ENCODE assay signal across 30 mouse cellular contexts in the genomic region with DNA sequence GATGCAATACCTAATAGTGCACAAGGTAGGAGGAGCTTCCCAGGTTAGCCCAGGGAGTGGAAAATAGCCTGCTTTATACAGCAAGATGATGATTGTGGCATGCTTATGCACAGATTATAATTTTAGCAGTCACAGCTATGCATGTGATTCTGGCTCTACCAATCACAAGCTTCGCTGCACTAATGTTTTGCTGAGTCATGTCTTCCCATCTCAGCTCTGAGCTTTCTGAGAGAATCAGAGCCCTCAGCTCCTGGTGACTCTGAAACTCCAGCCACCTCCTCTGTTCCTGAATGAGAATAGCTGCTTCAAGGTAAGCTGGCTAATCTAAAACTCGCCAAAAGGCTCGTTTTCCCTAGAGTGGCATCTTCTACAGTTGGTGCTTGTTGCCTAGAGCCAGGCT. TPM values are rescaled to one million over a fixed set of nuclear protein-coding genes. Genes with fewer than 3 reads are reported as not detected.
DNase-seq lines count a peak whose midpoint lies in the region; TF ChIP-seq lines count a peak whose summit lies in the region.
"Had no signal": no experiment of that assay in that cellular context is flagged by ENCODE, and none has a peak within 500 bp of the region (broad histone marks: within the 10 kb centered on the region; RNA-seq: fewer than 3 reads in every experiment).

No protein-coding gene starts in this region.

- TF ChIP-seq RAD21 in MEL (IDR thresholded peaks at IDR 0.05; ENCODE audit: low read depth, low read length): no peak

- no peak for TF ChIP-seq POLR2A in MEL (IDR thresholded peaks at IDR 0.05; ENCODE audit: control insufficient read depth in 1 of 2, insufficient read depth in 1 of 2, low read depth in 1 of 2, low read length in 2 of 2, poor library complexity in 1 of 2)

- DNase-seq in 3T3-L1 (ENCODE audit: low read depth, low spot score) (peak; percentile 15), A20 (ENCODE audit: low read depth, low spot score) (peak; percentile 6), MEL (ENCODE audit: low read depth, low spot score) (peak; percentile 30)
- no peak for DNase-seq in cerebellum, adult 8-10 months
- no peak for DNase-seq in retina, embryonic 14.5 days (ENCODE audit: low spot score)
- no peak for DNase-seq in lung, postnatal 10 days
- DNase-seq: adrenal gland, adult 2 months; adrenal gland, postnatal 14 days; B cell, adult 2 months; cerebellum, adult 11-12 months; cerebellum, adult 9-10 months; cerebellum, postnatal 14 days; gastrocnemius, postnatal 36 days; heart, adult 2 months; heart, postnatal 14 days; heart, postnatal 4 days; kidney, adult 18-20 months had no signal

- no peak overlapping the region for H3K4me3 ChIP-seq in MEL (ENCODE audit: control insufficient read depth in 1 of 2, insufficient read depth in 1 of 2, low read depth in 2 of 2, low read length in 2 of 2)
- H3K4me3 ChIP-seq: forebrain, embryonic 10.5 days; heart, adult 2 months; heart, embryonic 10.5 days; heart, embryonic 13.5 days had no signal

- no peak for TF ChIP-seq EP300 in MEL (IDR thresholded peaks at IDR 0.05; ENCODE audit: low read depth in 1 of 2, low read length in 2 of 2)

- H3K9ac ChIP-seq in MEL (ENCODE audit: control insufficient read depth, low read depth, low read length, poor library complexity, severe bottlenecking): no peak overlapping the region
- H3K9ac ChIP-seq: heart, embryonic 13.5 days; hindbrain, embryonic 14.5 days had no signal

- H3K27me3 ChIP-seq in MEL (ENCODE audit: control insufficient read depth in 1 of 2, insufficient read depth in 2 of 2, low read length in 2 of 2): no peaks in the 10 kb centered on the region
- H3K27me3 ChIP-seq: heart, embryonic 13.5 days; Patski had no signal

- H3K79me2 ChIP-seq in MEL (ENCODE audit: control insufficient read depth, insufficient read depth, low read length, poor library complexity): no peaks in the 10 kb centered on the region

- H3K9me3 ChIP-seq in MEL (replicated peaks; ENCODE audit: insufficient read depth, low read length): no peaks in the 10 kb centered on the region
- H3K9me3 ChIP-seq: heart, embryonic 10.5 days had no signal

- no peak for TF ChIP-seq CTCF in MEL (IDR thresholded peaks at IDR 0.05 in 2 of 3, conservative IDR thresholded peaks at IDR 0.05 in 1 of 3; ENCODE audit: control insufficient read depth in 1 of 3, insufficient read depth in 1 of 3, low read depth in 2 of 3, low read length in 3 of 3, poor library complexity in 1 of 3, severe bottlenecking in 1 of 3)

- no peaks in the 10 kb centered on the region for H3K4me1 ChIP-seq in MEL (ENCODE audit: control insufficient read depth in 1 of 2, insufficient read depth in 2 of 2, low read length in 2 of 2)
- H3K4me1 ChIP-seq: forebrain, embryonic 10.5 days; heart, embryonic 10.5 days; heart, embryonic 13.5 days had no signal

- H3K27ac ChIP-seq in MEL (ENCODE audit: control insufficient read depth, low read depth, low read length): no peak overlapping the region
- H3K27ac ChIP-seq: forebrain, embryonic 10.5 days; heart, adult 2 months; heart, embryonic 10.5 days; heart, embryonic 13.5 days; hindbrain, embryonic 14.5 days; hindbrain, postnatal 0 days had no signal

- H3K36me3 ChIP-seq in MEL (ENCODE audit: control insufficient read depth in 1 of 2, insufficient read depth in 2 of 2, low read length in 2 of 2): no peaks in the 10 kb centered on the region

TF ChIP-seq in MEL, 35 proteins besides CTCF, POLR2A, EP300 and RAD21:
- TF ChIP-seq TCF12 (IDR thresholded peaks at IDR 0.05; ENCODE audit: low read depth, low read length) (no peak), ZKSCAN1 (IDR thresholded peaks at IDR 0.05; ENCODE audit: low read depth, low read length) (no peak), NELFE (IDR thresholded peaks at IDR 0.05; ENCODE audit: low read depth, low read length) (no peak), MYC (IDR thresholded peaks at IDR 0.05; ENCODE audit: low read depth, low read length) (no peak), UBTF (IDR thresholded peaks at IDR 0.05; ENCODE audit: borderline replicate concordance, insufficient read depth, low read depth, low read length) (no peak), CHD2 (IDR thresholded peaks at IDR 0.05; ENCODE audit: low read length) (no peak), ZNF384 (IDR thresholded peaks at IDR 0.05; ENCODE audit: low read depth, low read length) (no peak), ZMIZ1 (IDR thresholded peaks at IDR 0.05; ENCODE audit: low read depth, low read length) (no peak), E2F4 (IDR thresholded peaks at IDR 0.05; ENCODE audit: borderline replicate concordance, low read depth, low read length) (no peak)

RNA-seq across cellular contexts. Expression of a gene that starts 30.2 kb away (rescaled TPM):
- total RNA-seq in MEL (2012; rRNA removed): not detected in 2 replicates
- polyA plus RNA-seq in MEL (2012; ENCODE audit: insufficient read depth in 1 of 2, insufficient read length in 2 of 2, low read depth in 1 of 2, low replicate concordance in 2 of 2, missing spikeins in 1 of 2): not detected
- total RNA-seq: adrenal gland, adult 2 months; adrenal gland, postnatal 14 days; adrenal gland, postnatal 4 days; gastrocnemius, adult 8-10 months; gastrocnemius, postnatal 36 days; granulocyte monocyte progenitor cell, adult 5-6 weeks; heart, adult 2 months; heart, postnatal 14 days; heart, postnatal 4 days; hindbrain, postnatal 0 days had no signal
- polyA plus RNA-seq: adrenal gland, adult 2 months; forebrain, embryonic 10.5 days; forebrain, embryonic 14.5 days; heart, adult 2 months; heart, embryonic 13.5 days; heart, embryonic 16.5 days; hindbrain, embryonic 11.5 days; hindbrain, embryonic 14.5 days; hindbrain, postnatal 0 days; inflammation-experienced regulatory T-cells, adult 6 months; Patski had no signal

Comparison
In these comparisons a context has a peak if more than half of its experiments do, and no peak if none do; other contexts are left out.
1. DNase-seq: peak in 3T3-L1 (single experiment), A20 (single experiment) and MEL (single experiment); none in cerebellum, adult 8-10 months (single experiment), retina, embryonic 14.5 days (single experiment) and lung, postnatal 10 days (single experiment).